Mouse (Mus musculus): ENCODE data around the gene Glod5.
"Not testable (repeated sequence)": the region's sequence is repeated elsewhere in the genome, so short reads cannot be mapped to it uniquely, and the experiment has no call there.

Gene Glod5

DNA sequence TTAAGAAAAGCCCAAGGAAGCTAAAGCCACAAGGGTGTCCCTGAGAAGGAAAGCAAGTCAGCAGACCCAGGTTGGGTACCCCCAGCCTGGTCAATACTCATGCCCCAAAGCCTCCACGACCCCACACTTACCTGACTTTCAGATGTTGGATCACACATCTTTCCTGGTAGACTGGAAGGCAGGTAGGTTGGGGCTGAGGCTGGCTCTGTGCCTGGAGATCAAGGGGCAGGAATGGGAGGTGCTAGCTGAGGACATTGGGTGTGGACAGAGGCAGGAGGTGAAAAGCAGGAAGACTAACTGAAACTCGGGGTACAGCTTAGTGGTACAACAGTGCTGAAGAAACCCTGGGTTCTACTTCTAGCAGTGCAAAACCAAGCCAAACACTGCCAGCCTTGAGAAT, at the start of gene Glod5:
Glod5 (minus strand) TSS at position 207 of the 400 bp plus-strand sequence.
- DNase-seq = no peak

DNA sequence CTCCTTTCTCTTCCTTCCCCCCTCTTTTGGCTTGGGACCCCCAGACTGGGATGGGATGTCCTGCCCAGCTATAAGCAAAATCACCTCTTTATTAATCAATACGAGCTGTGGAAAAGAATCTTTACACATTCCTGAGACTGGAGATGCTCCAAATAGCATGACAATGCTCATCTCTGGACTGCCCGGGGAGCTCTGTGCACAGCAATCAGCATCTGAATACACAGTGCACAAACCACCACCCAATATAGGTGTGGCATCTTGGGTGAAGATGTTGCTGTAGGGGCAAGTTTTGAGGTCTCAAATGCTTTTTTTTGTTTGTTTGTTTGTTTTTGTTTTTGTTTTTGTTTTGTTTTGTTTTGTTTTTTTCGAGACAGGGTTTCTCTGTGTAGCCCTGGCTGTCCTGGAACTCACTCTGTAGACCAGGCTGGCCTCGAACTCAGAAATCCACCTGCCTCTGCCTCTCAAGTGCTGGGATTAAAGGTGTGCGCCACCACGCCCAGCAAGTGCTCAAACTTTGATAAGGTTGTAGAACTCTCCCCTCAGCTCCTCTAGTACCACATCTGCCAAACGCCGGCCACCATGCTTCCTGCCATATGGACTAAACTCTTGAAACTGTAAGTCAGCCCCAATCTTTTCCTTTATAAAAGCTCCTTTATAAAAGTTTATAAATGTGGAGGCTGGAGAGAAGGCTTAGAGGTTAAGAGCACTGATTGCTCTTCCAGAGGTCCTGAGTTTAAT, 32.9 kb upstream of the Glod5 start:
- not testable (repeated sequence) for DNase-seq

DNA sequence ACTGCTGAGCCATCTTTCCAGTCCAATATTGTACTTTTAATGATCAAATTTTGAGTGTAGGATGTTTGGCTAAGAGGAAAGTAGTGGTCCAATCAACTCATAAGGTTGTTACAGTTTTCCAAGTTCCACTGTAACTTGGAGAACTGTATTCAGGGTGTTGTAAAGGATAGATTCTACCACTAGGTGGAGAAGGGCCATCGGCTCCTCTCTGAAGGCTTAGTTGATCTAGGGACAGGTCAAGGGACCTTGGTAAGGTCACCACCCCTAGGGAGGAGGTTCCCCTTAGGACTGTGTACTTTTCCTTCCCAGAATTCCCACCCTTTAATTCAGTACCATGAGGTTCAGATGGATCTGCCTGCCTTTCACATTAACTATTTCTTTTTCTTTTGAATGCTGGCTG, 14.7 kb upstream of the Glod5 start:
- DNase-seq = peak; percentile 3

DNA sequence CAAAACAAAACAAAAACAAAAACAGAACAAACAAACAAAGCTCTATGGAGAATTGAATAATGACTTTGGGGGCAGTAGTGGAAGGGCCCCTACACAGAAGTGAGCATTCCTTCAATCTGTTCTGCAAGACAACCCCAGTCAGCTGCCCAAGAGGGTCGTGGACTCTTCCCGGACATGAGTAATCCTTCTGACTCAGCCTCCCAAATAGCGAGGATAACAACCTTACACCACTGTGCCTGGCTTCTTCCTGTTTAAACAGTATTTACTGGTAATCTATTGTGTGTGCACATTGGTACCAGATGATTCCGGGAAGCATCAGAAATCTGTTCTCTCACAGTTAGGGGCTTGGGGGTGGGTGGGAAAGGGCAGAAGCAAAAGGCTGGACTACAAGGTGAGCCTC, 8.5 kb upstream of the Glod5 start:
- DNase-seq = no peak

DNA sequence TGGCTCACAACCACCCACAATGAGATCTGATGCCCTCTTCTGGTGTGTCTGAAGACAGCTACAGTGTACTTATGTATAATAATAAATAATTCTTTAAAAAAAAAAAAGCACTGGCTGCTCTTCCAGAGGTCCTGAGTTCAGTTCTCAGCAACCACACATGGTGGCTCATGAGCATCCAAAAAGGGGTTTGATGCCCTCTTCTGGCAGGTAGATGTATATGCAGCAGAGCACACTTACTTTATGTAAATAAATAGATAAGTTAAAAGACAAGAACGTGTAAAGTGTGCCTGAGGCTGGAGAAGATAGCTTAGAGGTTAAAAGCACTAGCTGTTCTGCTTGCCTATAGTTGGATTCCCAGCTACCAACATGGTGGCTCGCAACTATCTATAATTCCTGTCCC, 6.5 kb upstream of the Glod5 start:
- no peak for DNase-seq

DNA sequence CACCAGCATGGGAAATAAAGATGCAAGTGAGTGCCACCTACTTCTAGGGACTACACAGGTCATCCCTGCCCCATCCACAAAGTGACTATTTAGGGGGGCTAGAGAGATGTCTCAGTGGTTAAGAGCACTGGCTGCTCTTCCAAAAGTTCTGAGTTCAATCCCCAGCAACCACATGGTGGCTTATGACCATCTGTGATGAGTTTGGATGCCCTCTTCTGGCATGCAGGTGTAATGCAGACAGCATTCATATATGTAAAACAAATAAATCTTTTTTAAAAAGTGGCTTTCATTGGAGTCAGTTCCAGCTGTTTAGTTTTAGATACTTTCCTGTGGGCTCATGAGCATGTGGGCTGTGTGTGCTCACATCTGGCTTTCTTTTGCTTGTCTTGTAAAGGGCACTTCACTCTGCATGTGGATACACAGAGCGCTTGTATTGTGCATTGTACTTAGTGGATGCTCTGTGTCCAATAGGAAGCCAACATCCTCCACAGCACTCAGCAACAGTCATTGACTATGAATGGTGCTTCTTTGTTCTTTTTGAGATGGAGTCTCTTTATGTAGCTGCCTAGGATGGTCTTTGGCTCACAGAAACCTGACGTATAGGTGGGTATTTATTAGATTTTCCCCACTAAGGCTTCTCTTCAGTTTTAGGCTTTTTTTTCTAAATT, 2.0 kb upstream of the Glod5 start:
- DNase-seq = peak; percentile 6

DNA sequence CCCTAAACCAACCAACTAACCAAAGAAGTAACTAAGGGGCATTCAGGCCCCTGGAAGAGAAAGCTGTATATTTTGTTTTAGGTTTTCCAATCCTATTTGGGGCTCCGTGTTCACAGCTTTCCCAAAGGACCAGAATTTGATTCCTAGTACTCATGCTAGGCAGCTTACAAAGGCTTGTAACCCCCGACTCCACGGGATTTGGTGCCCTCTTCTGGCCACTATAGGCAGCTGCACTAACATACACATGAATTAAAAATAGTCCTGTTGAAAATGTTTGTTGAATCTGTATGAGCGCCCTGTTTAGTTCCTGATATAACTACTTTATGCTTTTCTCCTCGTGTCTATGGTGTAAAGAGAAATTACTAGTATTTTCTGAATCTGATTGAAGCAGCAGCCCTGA, 1.1 kb downstream of the Glod5 start:
- peak; percentile 37 for DNase-seq

DNA sequence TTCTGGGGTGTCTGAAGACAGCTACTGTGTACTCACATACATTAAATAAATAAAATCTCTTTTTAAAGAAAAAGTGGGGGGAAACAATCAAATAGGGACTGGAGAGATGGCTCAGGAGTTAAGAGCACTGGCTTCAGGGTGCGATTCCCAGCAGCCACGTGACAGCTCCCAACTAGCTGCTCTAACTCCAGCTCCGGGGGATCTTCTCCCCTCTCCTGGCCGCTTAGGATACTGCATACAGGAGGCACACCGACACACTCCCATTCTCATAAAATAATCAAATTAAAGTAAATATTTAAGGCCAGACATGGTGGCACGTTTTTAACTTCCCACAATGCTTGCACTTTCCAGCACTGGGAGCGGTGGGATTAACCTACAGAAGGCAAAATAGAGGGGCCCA, 2.6 kb downstream of the Glod5 start:
- DNase-seq = not testable (repeated sequence)

DNA sequence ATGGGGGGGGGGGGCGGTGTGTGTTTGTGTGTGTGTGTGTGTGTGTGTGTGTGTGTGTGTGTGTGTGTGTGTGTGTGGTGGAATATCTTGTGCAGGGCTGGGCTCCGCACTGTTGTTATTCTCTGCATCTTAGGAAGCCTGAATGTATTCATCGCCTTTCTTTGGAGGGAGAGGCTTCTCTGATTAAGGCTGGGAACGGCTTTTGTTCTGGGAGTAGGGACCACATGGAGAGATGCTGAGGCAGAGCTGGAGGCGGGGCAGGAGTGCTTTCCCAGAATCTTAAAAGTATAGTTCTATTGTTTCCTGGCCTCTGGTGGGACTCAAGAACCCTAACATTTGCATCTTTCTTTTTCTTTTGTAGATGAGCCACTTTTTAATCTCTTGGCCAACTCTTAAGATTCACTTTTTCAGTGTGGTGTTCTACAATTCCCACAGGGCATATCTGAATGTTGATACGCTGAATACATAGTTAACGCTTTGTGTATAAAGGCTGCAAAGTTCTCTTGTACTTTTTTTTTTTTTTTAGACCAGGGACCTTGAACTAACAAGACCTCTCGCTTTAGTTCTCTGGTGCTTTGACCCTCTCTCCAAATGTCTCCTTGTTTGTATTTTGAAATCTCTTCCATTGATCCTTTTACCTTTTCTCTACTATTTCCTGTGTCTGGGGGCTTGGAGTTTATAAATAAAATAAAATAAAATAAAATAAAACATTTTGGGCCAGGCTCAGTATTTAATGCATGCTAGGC, 4.5 kb downstream of the Glod5 start:
- no peak for DNase-seq

DNA sequence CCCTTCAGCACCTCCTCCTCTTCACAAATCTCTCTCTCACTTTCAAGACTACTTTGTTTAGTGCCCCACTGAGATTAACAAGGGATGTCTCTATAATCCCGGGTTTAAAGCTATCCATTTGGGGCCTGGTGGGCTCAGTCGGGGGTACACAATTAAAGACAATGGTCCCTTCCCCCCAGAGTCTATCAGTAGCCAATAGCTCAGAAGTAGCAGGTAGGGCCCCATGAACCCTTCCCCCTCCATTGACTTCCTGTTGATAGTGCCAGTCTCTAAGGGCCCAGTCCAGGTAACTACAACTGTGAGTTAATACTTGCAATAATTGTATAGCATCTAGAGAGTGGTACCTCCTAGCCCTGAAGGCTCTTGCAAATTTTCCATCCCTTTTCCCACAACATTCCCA, 5.1 kb downstream of the Glod5 start:
- DNase-seq = no peak

DNA sequence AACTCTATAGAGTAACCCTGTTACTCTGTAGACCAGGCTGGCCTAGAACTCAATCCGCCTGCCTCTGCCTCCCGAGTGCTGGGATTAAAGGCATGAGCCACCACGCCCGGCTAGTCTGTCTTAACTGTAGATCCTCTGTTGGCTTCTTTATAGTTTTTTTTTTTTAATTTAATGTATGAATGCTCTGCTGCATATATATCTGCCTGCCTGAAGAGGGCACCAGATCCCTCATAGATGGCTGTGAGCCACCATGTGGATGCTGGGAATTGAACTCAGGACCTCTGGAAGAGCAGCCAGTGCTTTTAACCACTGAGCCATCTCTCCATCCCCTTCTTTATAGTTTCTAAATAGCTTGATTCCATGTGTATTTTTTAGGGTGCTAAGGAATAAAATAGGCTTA, 8.9 kb downstream of the Glod5 start:
- DNase-seq = not testable (repeated sequence)

DNA sequence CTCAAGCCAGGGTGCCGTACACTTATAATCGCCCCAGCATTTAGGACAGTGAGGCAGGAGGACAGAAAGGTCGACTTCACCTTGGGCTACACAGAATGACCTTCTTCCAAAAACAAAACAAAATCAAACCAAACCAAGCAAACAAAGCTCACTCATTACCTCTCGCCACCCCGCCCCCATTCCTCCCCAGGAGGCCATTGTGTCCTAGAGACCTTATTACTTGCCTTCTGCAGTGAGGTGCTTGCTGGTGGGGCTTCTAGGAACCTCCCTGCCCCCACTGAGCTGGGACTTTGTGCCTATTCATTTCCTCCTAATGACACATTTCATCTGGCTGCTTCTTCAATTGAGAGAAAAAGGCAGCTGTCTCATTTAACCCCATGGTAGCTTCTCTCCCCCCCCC, 9.7 kb downstream of the Glod5 start:
- DNase-seq = no peak

DNA sequence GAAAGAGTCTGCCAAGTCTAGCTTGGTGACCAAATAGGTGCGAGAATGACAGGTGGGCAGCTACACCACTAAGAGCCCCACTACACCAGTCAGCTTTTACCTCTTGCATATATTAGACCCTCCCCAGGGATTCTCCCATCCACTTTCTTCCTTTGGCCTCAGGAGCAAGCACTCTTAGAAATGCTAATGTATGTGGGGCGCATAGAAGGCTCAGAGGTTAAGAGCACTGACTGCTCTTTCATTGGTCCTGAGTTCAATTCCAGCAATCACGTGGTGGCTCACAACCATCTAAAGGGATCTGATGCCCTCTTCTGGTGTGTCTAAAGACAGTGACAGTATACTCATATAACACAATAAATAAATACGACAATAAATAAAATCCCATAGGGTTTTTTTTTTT, 15.3 kb downstream of the Glod5 start:
- no peak for DNase-seq

DNA sequence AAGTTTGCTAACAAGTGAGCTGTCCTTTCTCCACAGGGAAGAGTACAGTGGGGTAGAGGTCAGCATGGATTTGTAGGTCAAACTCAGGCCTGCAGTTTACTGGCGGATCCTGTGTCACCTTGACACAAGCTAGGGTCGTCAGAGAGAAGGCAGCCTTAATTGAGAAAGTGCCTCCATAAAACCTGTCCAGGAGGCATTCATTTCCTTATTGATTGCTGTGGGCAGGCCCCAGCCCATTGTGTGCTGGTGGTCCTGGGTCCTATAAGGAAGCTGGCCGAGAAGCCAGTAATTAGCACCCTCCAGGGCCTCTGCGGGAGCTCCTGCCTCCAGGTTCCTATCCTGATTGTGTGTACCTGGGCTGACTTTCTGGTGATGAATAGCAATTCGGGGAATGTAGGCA, 16.3 kb downstream of the Glod5 start:
- DNase-seq = no peak

DNA sequence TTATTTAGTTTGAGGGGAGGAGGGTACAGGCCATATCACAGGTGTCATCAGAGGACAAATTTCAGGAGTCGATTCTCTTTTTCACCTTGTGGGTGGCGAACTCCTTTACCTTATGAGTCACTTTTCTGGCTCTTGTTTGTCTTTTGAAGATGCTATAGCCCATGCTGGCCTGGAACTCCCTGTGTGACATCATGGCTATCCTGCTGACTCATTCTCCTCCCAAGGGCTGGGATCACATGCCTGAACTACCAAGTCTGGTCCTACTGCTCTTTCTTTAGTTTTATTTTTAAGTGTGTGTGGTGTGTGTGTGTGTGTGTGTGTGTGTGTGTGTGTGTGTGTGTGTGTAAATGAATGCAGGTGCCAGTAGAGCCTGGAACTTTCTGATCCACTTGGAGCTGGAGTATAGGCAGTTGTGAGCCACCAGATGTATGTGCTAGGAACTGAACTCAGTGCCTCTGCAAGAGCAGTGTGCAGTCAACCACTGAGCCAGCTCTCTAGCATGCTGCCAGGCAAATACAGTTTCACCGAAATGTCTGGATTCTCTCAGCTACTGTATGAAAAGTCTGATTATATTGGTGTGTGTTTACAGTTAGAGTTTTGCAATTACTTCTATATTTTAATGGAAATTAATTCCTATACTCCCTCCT, 17.6 kb downstream of the Glod5 start:
- no peak for DNase-seq

DNA sequence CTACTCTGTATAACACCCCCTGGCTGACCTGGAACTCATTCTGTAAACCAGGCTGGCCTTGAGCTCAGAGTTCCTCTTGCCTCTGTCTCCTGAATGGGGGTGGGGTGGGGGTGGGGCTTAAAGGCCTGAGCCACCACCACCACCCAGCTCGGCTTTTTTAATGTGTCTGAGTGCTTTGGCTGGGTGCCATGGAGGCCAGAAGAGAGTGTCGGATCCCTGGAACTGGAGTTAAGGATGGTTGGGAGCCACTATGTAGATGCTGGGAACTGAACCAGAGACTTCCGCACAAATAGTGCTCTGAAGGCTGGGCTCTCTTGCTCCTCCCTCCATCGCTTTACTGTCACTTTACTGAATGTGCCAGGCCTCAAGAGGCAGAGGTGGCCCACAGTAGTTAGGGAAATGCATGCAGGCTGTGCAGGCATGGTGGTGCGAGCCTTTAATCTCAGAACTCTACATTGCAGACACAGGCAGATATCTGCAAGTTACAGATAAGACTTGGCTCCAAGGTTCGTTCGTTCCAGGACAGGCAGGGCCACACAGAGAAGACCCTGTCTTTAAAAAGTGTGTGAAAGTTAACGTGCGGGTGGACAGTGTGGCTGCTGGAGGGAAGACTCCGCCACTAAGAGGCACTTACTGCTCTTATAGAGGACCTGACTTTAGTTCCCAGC, 25.1 kb downstream of the Glod5 start:
- DNase-seq = no peak

DNA sequence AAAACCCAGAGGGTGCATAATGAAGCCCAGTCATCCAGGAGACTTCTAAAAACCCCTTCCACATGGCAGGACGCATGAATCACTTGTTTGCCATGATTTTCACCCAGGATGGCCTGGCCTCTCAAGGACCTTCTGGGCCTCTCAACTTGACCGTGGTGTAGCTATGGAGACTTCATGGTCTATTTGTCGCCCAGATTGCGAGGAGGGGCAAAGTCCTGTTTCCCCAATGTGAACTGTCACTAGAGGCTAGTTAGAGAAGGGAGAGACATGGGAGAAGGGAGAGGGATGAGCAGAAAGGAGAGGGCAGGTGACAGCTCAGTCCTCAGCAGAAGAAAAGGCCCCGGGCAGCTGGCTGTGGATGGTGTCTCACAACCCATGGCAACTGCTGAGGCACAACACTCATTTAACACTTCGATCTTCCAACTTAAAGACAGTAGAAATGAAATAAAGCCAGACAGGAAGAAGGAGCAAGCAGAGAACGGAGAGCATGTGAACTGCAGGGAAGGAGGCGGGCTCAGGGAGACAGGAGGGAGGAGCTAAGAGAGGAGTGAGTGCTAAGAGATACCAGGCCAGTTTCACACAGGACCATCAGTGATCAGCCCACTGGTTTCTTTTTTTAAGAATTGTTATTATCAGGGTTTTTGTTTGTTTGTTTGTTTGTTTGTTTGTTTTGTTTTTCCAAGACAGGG, 25.8 kb downstream of the Glod5 start:
- peak; percentile 3 for DNase-seq

DNA sequence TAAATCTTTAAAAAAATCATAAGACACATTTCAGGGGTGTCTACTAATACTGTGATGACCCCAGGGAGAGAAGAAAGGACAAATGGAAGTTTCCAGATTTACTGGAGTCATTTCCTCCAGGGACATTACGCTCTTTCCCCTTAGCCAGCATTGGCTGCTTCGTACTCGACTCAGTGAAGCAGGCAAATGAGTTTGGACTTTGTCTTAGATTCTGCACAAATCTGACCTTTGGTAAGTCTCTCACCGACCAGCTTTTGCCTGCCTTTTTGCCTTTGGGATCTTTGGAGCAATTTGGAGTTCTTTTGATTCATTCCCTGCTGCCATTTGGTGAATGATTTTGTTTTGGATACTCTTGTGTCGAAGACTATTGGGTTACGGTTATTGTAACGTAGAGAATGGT, 36.9 kb downstream of the Glod5 start:
- DNase-seq = no peak

DNA sequence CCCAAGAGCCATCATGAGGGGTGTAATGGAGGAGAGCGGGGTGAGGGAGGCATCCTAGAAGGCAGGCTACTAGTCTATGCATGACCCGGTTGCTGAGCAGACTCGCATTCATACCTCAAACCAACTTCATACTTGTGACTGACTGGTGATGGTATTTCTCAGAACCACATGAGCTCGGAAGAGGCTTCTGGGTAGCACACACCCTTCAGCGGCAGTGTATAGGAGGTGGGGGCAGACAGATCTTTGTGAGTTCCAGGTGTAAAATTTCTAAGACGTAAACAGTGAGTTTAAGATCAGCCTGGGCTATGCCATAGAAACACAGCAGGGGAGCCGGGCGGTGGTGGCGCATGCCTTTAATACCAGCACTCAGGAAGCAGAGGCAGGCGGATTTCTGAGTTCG, 40.4 kb downstream of the Glod5 start, which contains the start of gene Gata1:
Gata1 (minus strand) TSS at position 180 of the 400 bp plus-strand sequence.
- no peak for DNase-seq

DNA sequence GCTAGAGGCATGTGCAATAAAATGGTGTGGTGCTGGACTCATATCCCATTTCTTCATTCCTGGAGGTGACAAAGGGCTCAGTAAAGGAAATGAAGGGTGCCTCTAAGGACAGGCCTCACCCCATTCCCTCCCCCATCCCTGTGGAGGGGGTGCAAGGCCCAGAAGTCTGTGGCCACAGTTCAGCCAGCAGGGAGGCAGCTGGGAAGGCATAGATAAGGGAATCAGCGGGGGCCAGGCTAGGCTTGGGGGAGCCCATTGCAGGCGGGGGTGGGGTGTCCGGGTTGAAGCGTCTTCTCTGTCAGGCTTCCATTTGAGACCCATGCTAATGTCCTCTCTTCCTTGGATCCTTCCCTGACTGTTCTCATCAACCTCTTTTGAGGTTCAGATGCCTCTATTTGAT, 47.0 kb downstream of the Glod5 start:
- no peak for DNase-seq

DNA sequence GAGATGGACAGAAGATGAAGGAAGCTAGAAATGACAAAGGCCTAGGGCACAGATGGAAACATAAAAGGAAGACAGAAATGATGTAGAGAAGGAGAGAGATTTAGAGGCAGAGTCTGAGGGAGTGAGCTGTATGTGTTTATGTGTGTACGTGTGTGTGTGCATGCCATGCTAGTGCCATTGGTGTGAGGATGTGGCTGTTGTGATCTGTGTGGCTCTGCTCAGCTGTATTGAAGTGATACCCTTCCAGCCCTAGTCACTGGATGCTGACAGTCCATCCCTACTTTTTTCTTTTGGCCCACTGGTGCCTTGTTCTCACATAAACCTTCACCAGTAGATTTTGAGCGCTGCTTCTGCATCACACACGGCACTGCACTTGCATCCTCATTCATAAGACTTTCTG, 49.4 kb downstream of the Glod5 start:
- no peak for DNase-seq

DNA sequence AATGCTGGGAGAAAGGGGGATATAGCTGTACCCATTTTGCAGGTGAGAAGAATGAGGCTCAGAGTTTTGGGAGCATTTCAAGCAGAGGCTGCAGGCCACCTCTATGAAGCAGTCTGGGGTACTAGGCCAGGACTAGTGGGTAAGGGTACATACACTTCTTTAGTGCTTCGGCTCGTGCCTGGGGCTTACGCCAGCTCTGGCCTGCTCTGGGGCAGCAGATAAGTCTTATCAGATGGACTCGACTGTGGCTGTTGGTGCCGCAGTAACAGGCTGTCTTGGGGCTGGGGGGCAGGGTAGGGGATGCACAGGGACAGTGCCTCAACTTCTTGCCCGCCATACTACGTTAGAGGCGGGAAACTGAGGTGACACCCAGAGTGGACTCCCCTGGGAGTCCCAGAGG, 50.1 kb downstream of the Glod5 start:
- DNase-seq = no peak
